16 mouse cellular contexts compared by ENCODE assay signal in the genomic region with DNA sequence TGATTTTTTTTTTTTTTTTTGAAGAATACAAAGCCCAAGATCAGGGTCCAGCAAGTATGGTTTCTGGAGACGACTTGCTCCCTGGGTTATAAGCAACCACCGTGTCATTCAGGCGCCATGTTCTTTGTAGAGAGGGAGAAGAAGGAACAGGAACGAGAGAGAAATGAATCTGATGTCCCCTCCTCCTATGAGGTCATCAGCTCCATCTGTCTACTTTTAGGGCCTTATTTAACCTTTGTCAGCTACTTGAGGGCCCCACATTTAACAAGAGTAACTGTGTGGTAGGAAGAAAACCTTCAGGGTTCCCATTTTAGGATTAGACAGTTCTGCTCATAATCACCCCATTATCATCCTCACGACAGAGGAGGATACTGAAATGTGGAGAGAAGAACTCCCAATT.
"Had no signal": no experiment of that assay in that cellular context is flagged by ENCODE, and none has a peak within 500 bp of the region (broad histone marks: within the 10 kb centered on the region; RNA-seq: fewer than 3 reads in every experiment).

No protein-coding gene starts in this region.

- H3K36me3 ChIP-seq: neural tube, embryonic 13.5 days; neural tube, embryonic 15.5 days; stomach, embryonic 15.5 days had no signal

- H3K27ac ChIP-seq: neural tube, embryonic 13.5 days; neural tube, embryonic 15.5 days; stomach, embryonic 15.5 days; stomach, postnatal 0 days had no signal

- H3K4me3 ChIP-seq: neural tube, embryonic 13.5 days; neural tube, embryonic 15.5 days; stomach, embryonic 15.5 days had no signal

- DNase-seq: retina, postnatal 1 day; right cerebral cortex, adult 18-20 months; right cerebral cortex, postnatal 14 days; right cerebral cortex, postnatal 25 days; right cerebral cortex, postnatal 4 days; spleen, adult 18-20 months; thymus, adult 18-20 months; thymus, adult 2 months; thymus, postnatal 14 days; thymus, postnatal 25 days; thymus, postnatal 36 days; thymus, postnatal 4 days had no signal

- H3K9ac ChIP-seq: neural tube, embryonic 13.5 days; neural tube, embryonic 15.5 days; stomach, embryonic 15.5 days had no signal

- H3K4me2 ChIP-seq: neural tube, embryonic 13.5 days; neural tube, embryonic 15.5 days; stomach, embryonic 15.5 days had no signal

- H3K9me3 ChIP-seq: neural tube, embryonic 13.5 days; neural tube, embryonic 15.5 days; stomach, embryonic 15.5 days had no signal
